Mouse (Mus musculus): Measurements from ENCODE around the gene Olfr223. TPM values are rescaled to one million over a fixed set of nuclear protein-coding genes. Genes with fewer than 3 reads are reported as not detected.

Gene Olfr223
- polyA plus RNA-seq (2016; fragmentation: Nextera tagmentation; extraction: Ambion mirVana): not detected in 2 replicates

GRCm38 (mm10) chr11:59593189-59593588 is at the start of gene Olfr223:
Olfr223 (minus strand) TSS chr11:59593289.
- no peak within 1 kb of the TSS for H3K27ac ChIP-seq
- no peak for ATAC-seq (ENCODE audit: insufficient number of reproducible peaks, insufficient read depth, low FRiP score, low TSS enrichment)
- no peaks in the 10 kb centered on the region for H3K36me3 ChIP-seq
- no peaks in the 10 kb centered on the region for H3K4me1 ChIP-seq
- no peak within 1 kb of the TSS for H3K4me2 ChIP-seq (replicated peaks)
- H3K4me3 ChIP-seq: no peak within 1 kb of the TSS
- 84% methylated on average over 6 of the region's 6 CpGs for WGBS
- no peak within 1 kb of the TSS for H3K9ac ChIP-seq
- no peaks in the 10 kb centered on the region for H3K9me3 ChIP-seq
- no peaks in the 10 kb centered on the region for H3K27me3 ChIP-seq

GRCm38 (mm10) chr11:59642420-59642819 is 49.3 kb upstream of the Olfr223 start:
- Histone ChIP-seq H3K36me3 (no peaks in the 10 kb centered on the region), H3K27me3 (no peaks in the 10 kb centered on the region), H3K9ac (no peak overlapping the region), H3K27ac (no peak overlapping the region), H3K9me3 (peaks cover 5% of the 10 kb centered on the region; the same call in 1 of the 2 replicates), H3K4me1 (no peaks in the 10 kb centered on the region), H3K4me3 (no peak overlapping the region), H3K4me2 (replicated peaks) (no peak overlapping the region)
- no peak for ATAC-seq (ENCODE audit: insufficient number of reproducible peaks, insufficient read depth, low FRiP score, low TSS enrichment)
- 89% methylated on average over 8 of the region's 8 CpGs for WGBS

- Histone ChIP-seq H3K27me3 (no peaks in the 10 kb centered on the region), H3K27ac (no peak overlapping the region), H3K36me3 (no peaks in the 10 kb centered on the region), H3K4me3 (no peak overlapping the region), H3K9ac (no peak overlapping the region), H3K4me2 (replicated peaks) (no peak overlapping the region), H3K9me3 (peaks cover 5% of the 10 kb centered on the region; the same call in 1 of the 2 replicates), H3K4me1 (no peaks in the 10 kb centered on the region)
- no peak for ATAC-seq (ENCODE audit: insufficient number of reproducible peaks, insufficient read depth, low FRiP score, low TSS enrichment)
- 74% methylated on average over 5 of the region's 5 CpGs for WGBS
These were observed 48.1 kb upstream of the Olfr223 start for GRCm38 (mm10) chr11:59641227-59641626.

GRCm38 (mm10) chr11:59639957-59640643 is 47.0 kb upstream of the Olfr223 start:
- H3K36me3 ChIP-seq: no peaks in the 10 kb centered on the region
- no peaks in the 10 kb centered on the region for H3K27me3 ChIP-seq
- H3K9ac ChIP-seq: no peak overlapping the region
- no peak overlapping the region for H3K4me2 ChIP-seq (replicated peaks)
- 72% methylated on average over 4 of the region's 4 CpGs for WGBS
- no peak overlapping the region for H3K4me3 ChIP-seq
- H3K9me3 ChIP-seq: peaks cover 5% of the 10 kb centered on the region; the same call in 1 of the 2 replicates
- no peaks in the 10 kb centered on the region for H3K4me1 ChIP-seq
- H3K27ac ChIP-seq: no peak overlapping the region
- ATAC-seq (ENCODE audit: insufficient number of reproducible peaks, insufficient read depth, low FRiP score, low TSS enrichment): no peak

GRCm38 (mm10) chr11:59636695-59637414 is 43.8 kb upstream of the Olfr223 start:
- Histone ChIP-seq H3K4me3 (no peak overlapping the region), H3K36me3 (no peaks in the 10 kb centered on the region), H3K27ac (no peak overlapping the region), H3K4me2 (replicated peaks) (no peak overlapping the region), H3K4me1 (no peaks in the 10 kb centered on the region), H3K9ac (no peak overlapping the region), H3K9me3 (peaks cover 5% of the 10 kb centered on the region; the same call in 1 of the 2 replicates), H3K27me3 (no peaks in the 10 kb centered on the region)
- ATAC-seq (ENCODE audit: insufficient number of reproducible peaks, insufficient read depth, low FRiP score, low TSS enrichment): no peak
- 75% methylated on average over 7 of the region's 7 CpGs for WGBS

GRCm38 (mm10) chr11:59635821-59636694 is 43.0 kb upstream of the Olfr223 start:
- no peaks in the 10 kb centered on the region for H3K36me3 ChIP-seq
- WGBS: 81% methylated on average over 12 of the region's 12 CpGs
- H3K4me1 ChIP-seq: no peaks in the 10 kb centered on the region
- no peaks in the 10 kb centered on the region for H3K27me3 ChIP-seq
- H3K9ac ChIP-seq: no peak overlapping the region
- no peak overlapping the region for H3K4me2 ChIP-seq (replicated peaks)
- H3K9me3 ChIP-seq: peaks cover 5% of the 10 kb centered on the region; the same call in 1 of the 2 replicates
- H3K4me3 ChIP-seq: no peak overlapping the region
- no peak for ATAC-seq (ENCODE audit: insufficient number of reproducible peaks, insufficient read depth, low FRiP score, low TSS enrichment)
- H3K27ac ChIP-seq: no peak overlapping the region

GRCm38 (mm10) chr11:59635251-59635795 is 42.2 kb upstream of the Olfr223 start:
- Histone ChIP-seq H3K9me3 (peaks cover 5% of the 10 kb centered on the region; the same call in 1 of the 2 replicates), H3K27ac (no peak overlapping the region), H3K9ac (no peak overlapping the region), H3K4me3 (no peak overlapping the region), H3K4me1 (no peaks in the 10 kb centered on the region), H3K27me3 (no peaks in the 10 kb centered on the region), H3K36me3 (no peaks in the 10 kb centered on the region), H3K4me2 (replicated peaks) (no peak overlapping the region)
- WGBS: 60% methylated on average over 9 of the region's 9 CpGs
- ATAC-seq (ENCODE audit: insufficient number of reproducible peaks, insufficient read depth, low FRiP score, low TSS enrichment): no peak

- WGBS: 73% methylated on average over 7 of the region's 7 CpGs
- no peak overlapping the region for H3K4me3 ChIP-seq
- ATAC-seq (ENCODE audit: insufficient number of reproducible peaks, insufficient read depth, low FRiP score, low TSS enrichment): no peak
- no peak overlapping the region for H3K9ac ChIP-seq
- no peaks in the 10 kb centered on the region for H3K4me1 ChIP-seq
- H3K27me3 ChIP-seq: no peaks in the 10 kb centered on the region
- no peaks in the 10 kb centered on the region for H3K36me3 ChIP-seq
- no peak overlapping the region for H3K4me2 ChIP-seq (replicated peaks)
- H3K9me3 ChIP-seq: peaks cover 5% of the 10 kb centered on the region; the same call in 1 of the 2 replicates
- no peak overlapping the region for H3K27ac ChIP-seq
These were observed 41.0 kb upstream of the Olfr223 start for GRCm38 (mm10) chr11:59634001-59634660.

- Histone ChIP-seq H3K9me3 (peaks cover under 1% of the 10 kb centered on the region; the same call in 1 of the 2 replicates), H3K27ac (no peak overlapping the region), H3K9ac (no peak overlapping the region), H3K4me3 (no peak overlapping the region), H3K4me2 (replicated peaks) (no peak overlapping the region), H3K27me3 (no peaks in the 10 kb centered on the region), H3K4me1 (no peaks in the 10 kb centered on the region), H3K36me3 (no peaks in the 10 kb centered on the region)
- no peak for ATAC-seq (ENCODE audit: insufficient number of reproducible peaks, insufficient read depth, low FRiP score, low TSS enrichment)
- 26% methylated on average over 5 of the region's 5 CpGs for WGBS
These were observed 39.9 kb upstream of the Olfr223 start for GRCm38 (mm10) chr11:59633037-59633436.

- 81% methylated on average over 4 of the region's 4 CpGs for WGBS
- ATAC-seq (ENCODE audit: insufficient number of reproducible peaks, insufficient read depth, low FRiP score, low TSS enrichment): no peak
- no peak overlapping the region for H3K27ac ChIP-seq
- no peak overlapping the region for H3K4me2 ChIP-seq (replicated peaks)
- no peak overlapping the region for H3K4me3 ChIP-seq
- no peaks in the 10 kb centered on the region for H3K36me3 ChIP-seq
- no peaks in the 10 kb centered on the region for H3K9me3 ChIP-seq
- H3K4me1 ChIP-seq: no peaks in the 10 kb centered on the region
- no peaks in the 10 kb centered on the region for H3K27me3 ChIP-seq
- H3K9ac ChIP-seq: no peak overlapping the region
These were observed 38.9 kb upstream of the Olfr223 start for GRCm38 (mm10) chr11:59631980-59632379.

- H3K4me1 ChIP-seq: no peaks in the 10 kb centered on the region
- H3K9ac ChIP-seq: no peak overlapping the region
- no peaks in the 10 kb centered on the region for H3K9me3 ChIP-seq
- H3K4me2 ChIP-seq (replicated peaks): no peak overlapping the region
- ATAC-seq (ENCODE audit: insufficient number of reproducible peaks, insufficient read depth, low FRiP score, low TSS enrichment): no peak
- 76% methylated on average over 5 of the region's 5 CpGs for WGBS
- H3K27me3 ChIP-seq: no peaks in the 10 kb centered on the region
- no peaks in the 10 kb centered on the region for H3K36me3 ChIP-seq
- H3K27ac ChIP-seq: no peak overlapping the region
- H3K4me3 ChIP-seq: no peak overlapping the region
These were observed 36.8 kb upstream of the Olfr223 start for GRCm38 (mm10) chr11:59629871-59630270.

Data from embryonic facial prominence, embryonic 12.5 days (tissue).